Mouse (Mus musculus): ENCODE data around the gene Birc5.
"Not testable (repeated sequence)": the region's sequence is repeated elsewhere in the genome, so short reads cannot be mapped to it uniquely, and the experiment has no call there.

- not testable (repeated sequence) for TF ChIP-seq CTCF (IDR thresholded peaks at IDR 0.05; ENCODE audit: low read depth, low read length); GATA1 (IDR thresholded peaks at IDR 0.05; ENCODE audit: borderline replicate concordance, low read length)
Observed at GRCm38 (mm10) chr11:117833509-117833908, 15.5 kb upstream of the Birc5 start.
